Mouse (Mus musculus): ENCODE data around the gene Dgat2. TPM values are rescaled to one million over a fixed set of nuclear protein-coding genes. Genes with fewer than 3 reads are reported as not detected.

Dgat2 gene
- 10.6 and 12.3 TPM in 2 replicates for polyA plus RNA-seq (2014; fragmentation: Nextera tagmentation; extraction: Ambion mirVana)

DNA sequence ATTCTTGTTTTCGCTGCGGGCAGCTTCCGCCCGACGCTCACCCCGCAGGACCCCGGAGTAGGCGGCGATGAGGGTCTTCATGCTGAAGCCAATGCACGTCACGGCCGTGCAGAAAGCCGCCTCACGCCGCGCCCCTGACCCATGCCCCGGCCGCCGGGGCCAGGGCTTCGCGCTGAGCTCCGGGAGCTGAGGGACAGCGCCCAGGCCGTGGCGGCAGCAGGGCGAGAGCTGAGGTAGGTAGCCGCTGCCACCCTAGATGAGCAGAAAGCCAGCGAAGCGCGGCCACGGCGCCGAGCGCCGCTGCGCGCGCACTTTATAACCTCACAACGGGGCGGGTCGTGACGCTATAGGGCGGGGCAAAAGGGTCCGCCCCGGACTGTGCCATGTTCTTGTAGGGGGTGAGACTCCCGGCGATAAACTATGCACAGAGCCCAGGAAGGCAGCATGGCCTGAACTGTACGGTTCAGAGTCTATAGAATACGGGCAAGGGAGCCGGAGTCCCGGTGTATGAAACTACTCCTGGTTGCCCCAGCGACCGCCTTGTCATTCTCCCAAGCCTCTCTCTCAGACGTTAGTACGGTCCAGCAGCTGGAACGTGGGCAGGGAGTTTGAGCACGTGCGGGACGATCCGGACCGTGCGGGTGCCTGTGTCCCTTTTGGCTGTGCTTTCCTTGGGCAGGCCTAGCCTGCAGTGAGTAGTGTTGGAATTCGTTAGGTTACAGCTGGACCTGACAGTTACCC is at the start of gene Dgat2:
Gene Dgat2 (minus strand): TSS at position 288 of the 741 bp plus-strand sequence.
- Histone ChIP-seq H3K4me1 (ENCODE audit: control insufficient read depth, insufficient read depth, low read length) (no peaks in the 10 kb centered on the region), H3K27ac (replicated peaks; ENCODE audit: low read depth, low read length) (no peak within 1 kb of the TSS), H3K36me3 (ENCODE audit: control insufficient read depth, insufficient read depth, low read length) (no peaks in the 10 kb centered on the region), H3K4me2 (ENCODE audit: low read depth, severe bottlenecking) (peak within 1 kb of the TSS; percentile 95), H3K9ac (ENCODE audit: low read length) (peak within 1 kb of the TSS; percentile 83), H3K9me3 (ENCODE audit: control insufficient read depth, low read length) (no peaks in the 10 kb centered on the region), H3K27me3 (ENCODE audit: control insufficient read depth, insufficient read depth, low read length) (no peaks in the 10 kb centered on the region), H3K4me3 (ENCODE audit: low read depth, low read length) (peak within 1 kb of the TSS; percentile 67)
- ATAC-seq (ENCODE audit: insufficient number of reproducible peaks, low FRiP score, low TSS enrichment, low read depth) (peak; percentile 89), DNase-seq (ENCODE audit: low spot score) (peak; percentile 94)
- under 1% methylated on average over 63 of the region's 63 CpGs for WGBS

DNA sequence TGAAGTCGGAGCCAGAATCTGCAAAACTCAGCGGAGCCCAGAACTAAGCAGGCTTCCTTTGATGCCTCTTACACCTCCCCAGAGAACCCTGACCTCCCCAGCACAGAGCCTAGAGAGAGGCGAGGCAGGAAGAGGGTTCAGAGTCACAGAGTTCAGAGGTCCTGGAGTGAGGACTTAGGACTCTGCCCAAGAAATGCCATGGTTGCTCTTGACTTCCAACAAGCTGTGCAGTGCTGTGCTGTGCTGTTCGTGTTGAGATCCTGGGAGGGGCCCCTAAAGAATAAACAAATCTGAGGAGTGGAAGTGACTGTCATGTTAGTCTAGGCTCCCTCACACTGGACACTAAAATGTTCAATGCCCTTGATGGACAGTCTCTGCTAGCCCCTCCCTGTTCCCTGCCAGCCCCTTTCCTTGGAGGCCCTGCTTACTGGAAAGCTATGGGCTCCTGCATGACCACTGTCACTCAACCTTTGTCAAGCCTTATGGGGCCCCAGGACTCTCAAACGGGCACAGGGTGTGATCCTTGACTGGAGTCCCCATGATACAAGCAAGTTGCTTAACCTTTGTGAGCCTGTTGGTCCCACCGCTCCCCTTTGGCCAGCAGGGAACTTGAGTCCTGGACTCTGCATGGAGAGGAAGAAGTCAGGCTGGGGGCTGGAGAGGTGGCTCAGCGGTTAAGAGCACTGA is 47.7 kb upstream of the Dgat2 start:
- H3K9ac ChIP-seq (ENCODE audit: low read length) = no peak overlapping the region
- H3K27me3 ChIP-seq (ENCODE audit: control insufficient read depth, insufficient read depth, low read length) = no peaks in the 10 kb centered on the region
- 0 out of 2 replicates have a peak, but pooled peaks cover 2% of the 10 kb centered on the region for H3K36me3 ChIP-seq (ENCODE audit: control insufficient read depth, insufficient read depth, low read length)
- ATAC-seq (ENCODE audit: insufficient number of reproducible peaks, low FRiP score, low TSS enrichment, low read depth) (no peak), DNase-seq (ENCODE audit: low spot score) (no peak)
- H3K9me3 ChIP-seq (ENCODE audit: control insufficient read depth, low read length) = no peaks in the 10 kb centered on the region
- H3K4me1 ChIP-seq (ENCODE audit: control insufficient read depth, insufficient read depth, low read length) = peaks cover 7% of the 10 kb centered on the region; the same call in 1 of the 2 replicates
- H3K4me2 ChIP-seq (ENCODE audit: low read depth, severe bottlenecking) = no peak overlapping the region
- H3K4me3 ChIP-seq (ENCODE audit: low read depth, low read length) = no peak overlapping the region
- H3K27ac ChIP-seq (replicated peaks; ENCODE audit: low read depth, low read length) = no peak overlapping the region
- WGBS = 76% methylated on average over 7 of the region's 7 CpGs

DNA sequence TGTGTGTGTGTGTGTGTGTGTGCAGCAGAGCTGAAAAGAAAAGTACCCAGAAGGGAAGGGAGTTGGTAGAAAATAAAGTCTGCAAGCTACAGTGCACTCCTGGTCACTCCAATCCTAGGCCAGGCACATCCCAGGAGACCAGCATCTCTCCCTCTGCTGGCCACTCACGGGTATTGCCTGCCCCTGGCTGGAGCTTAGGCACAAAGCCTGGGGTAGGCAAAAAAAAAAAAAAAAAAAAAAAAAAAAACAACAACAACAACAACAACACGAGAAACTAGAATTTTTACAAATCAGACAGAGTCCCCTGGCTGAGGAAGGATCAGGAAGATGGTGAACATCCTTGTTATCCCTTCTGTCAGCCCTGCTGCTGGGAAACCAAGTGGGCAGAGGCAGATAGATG is 46.9 kb upstream of the Dgat2 start:
- Histone ChIP-seq H3K9me3 (ENCODE audit: control insufficient read depth, low read length) (no peaks in the 10 kb centered on the region), H3K27ac (replicated peaks; ENCODE audit: low read depth, low read length) (no peak overlapping the region), H3K27me3 (ENCODE audit: control insufficient read depth, insufficient read depth, low read length) (no peaks in the 10 kb centered on the region), H3K4me2 (ENCODE audit: low read depth, severe bottlenecking) (peak overlapping the region; percentile 15; the same call in 1 of the 2 replicates), H3K4me1 (ENCODE audit: control insufficient read depth, insufficient read depth, low read length) (peaks cover under 1% of the 10 kb centered on the region; the same call in 1 of the 2 replicates), H3K36me3 (ENCODE audit: control insufficient read depth, insufficient read depth, low read length) (0 out of 2 replicates have a peak, but pooled peaks cover 2% of the 10 kb centered on the region), H3K9ac (ENCODE audit: low read length) (no peak overlapping the region), H3K4me3 (ENCODE audit: low read depth, low read length) (no peak overlapping the region)
- WGBS = 30% methylated on average over 2 of the region's 2 CpGs
- no peak for ATAC-seq (ENCODE audit: insufficient number of reproducible peaks, low FRiP score, low TSS enrichment, low read depth)
- DNase-seq (ENCODE audit: low spot score) = peak; percentile 78

DNA sequence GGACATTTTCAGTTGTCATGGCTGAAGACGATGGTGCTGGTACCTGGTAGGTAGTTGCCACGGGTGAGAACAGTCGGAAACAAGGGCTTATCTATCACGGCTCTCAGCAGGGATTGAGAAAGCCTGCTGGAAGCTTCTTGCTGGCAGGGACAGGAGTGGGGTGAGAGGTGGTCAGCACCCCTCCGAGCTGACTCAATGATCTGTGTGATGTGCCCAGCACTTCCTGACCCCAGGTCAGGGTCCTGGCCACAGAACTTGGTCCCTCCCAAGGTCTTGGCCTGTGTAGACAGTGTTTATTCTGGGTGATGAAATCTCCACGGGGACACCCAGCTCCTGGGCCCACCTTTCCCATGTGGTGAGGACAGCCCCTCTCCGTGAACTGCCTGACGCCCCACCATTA is 46.3 kb upstream of the Dgat2 start:
- H3K4me3 ChIP-seq (ENCODE audit: low read depth, low read length) = no peak overlapping the region
- DNase-seq (ENCODE audit: low spot score) (no peak), ATAC-seq (ENCODE audit: insufficient number of reproducible peaks, low FRiP score, low TSS enrichment, low read depth) (no peak)
- no peaks in the 10 kb centered on the region for H3K27me3 ChIP-seq (ENCODE audit: control insufficient read depth, insufficient read depth, low read length)
- WGBS = 93% methylated on average over 8 of the region's 8 CpGs
- no peaks in the 10 kb centered on the region for H3K4me1 ChIP-seq (ENCODE audit: control insufficient read depth, insufficient read depth, low read length)
- H3K27ac ChIP-seq (replicated peaks; ENCODE audit: low read depth, low read length) = no peak overlapping the region
- H3K9ac ChIP-seq (ENCODE audit: low read length) = no peak overlapping the region
- no peak overlapping the region for H3K4me2 ChIP-seq (ENCODE audit: low read depth, severe bottlenecking)
- H3K9me3 ChIP-seq (ENCODE audit: control insufficient read depth, low read length) = no peaks in the 10 kb centered on the region
- 0 out of 2 replicates have a peak, but pooled peaks cover 2% of the 10 kb centered on the region for H3K36me3 ChIP-seq (ENCODE audit: control insufficient read depth, insufficient read depth, low read length)

DNA sequence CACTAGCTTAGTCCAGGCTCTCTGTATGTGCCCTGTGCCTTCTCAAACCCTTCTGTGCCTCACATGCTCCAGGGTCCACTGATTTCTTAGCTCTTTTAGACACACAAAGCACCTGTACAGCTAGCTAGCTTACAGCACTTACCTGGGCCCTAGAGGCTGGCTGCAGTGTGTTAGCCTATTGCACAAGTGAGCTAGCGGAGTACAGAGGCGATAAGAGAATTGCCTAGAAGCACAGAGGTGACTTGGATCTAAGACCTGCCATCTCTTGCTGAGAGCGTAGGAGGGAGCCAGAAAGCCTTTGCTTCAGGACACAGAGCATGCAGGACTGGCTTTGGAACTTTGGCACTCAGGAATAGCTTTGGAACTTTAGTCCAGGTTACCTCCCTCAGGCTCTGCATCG is 44.7 kb upstream of the Dgat2 start:
- no peak overlapping the region for H3K27ac ChIP-seq (replicated peaks; ENCODE audit: low read depth, low read length)

DNA sequence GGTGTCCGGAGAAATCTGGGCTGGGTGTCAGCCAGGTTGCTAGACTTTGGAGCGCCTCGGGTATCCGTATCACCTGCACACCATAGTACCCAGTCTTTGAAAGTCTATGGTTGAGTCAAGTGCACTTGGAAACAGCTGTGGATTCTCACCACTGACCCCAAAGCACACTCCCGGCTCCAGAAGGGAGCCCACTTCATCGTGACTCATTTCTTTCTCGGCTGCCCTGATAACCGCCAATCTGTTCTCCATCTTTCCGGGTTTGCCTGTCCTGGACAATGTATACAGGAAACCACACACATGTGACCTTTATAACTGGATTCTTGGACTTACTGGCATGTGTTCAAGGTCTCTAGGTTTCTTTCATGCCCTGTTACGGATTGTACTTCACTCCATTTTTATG is 44.1 kb upstream of the Dgat2 start:
- Histone ChIP-seq H3K27me3 (ENCODE audit: control insufficient read depth, insufficient read depth, low read length) (no peaks in the 10 kb centered on the region), H3K4me1 (ENCODE audit: control insufficient read depth, insufficient read depth, low read length) (no peaks in the 10 kb centered on the region), H3K9ac (ENCODE audit: low read length) (no peak overlapping the region), H3K4me2 (ENCODE audit: low read depth, severe bottlenecking) (no peak overlapping the region), H3K36me3 (ENCODE audit: control insufficient read depth, insufficient read depth, low read length) (0 out of 2 replicates have a peak, but pooled peaks cover 2% of the 10 kb centered on the region), H3K9me3 (ENCODE audit: control insufficient read depth, low read length) (no peaks in the 10 kb centered on the region), H3K4me3 (ENCODE audit: low read depth, low read length) (no peak overlapping the region), H3K27ac (replicated peaks; ENCODE audit: low read depth, low read length) (no peak overlapping the region)
- WGBS = 92% methylated on average over 10 of the region's 10 CpGs
- DNase-seq (ENCODE audit: low spot score) (no peak), ATAC-seq (ENCODE audit: insufficient number of reproducible peaks, low FRiP score, low TSS enrichment, low read depth) (no peak)

More for the DNA sequence above, 44.7 kb upstream of the Dgat2 start:
- Histone ChIP-seq H3K27me3 (ENCODE audit: control insufficient read depth, insufficient read depth, low read length) (no peaks in the 10 kb centered on the region), H3K9me3 (ENCODE audit: control insufficient read depth, low read length) (no peaks in the 10 kb centered on the region), H3K4me2 (ENCODE audit: low read depth, severe bottlenecking) (no peak overlapping the region), H3K4me3 (ENCODE audit: low read depth, low read length) (no peak overlapping the region), H3K4me1 (ENCODE audit: control insufficient read depth, insufficient read depth, low read length) (no peaks in the 10 kb centered on the region), H3K9ac (ENCODE audit: low read length) (no peak overlapping the region), H3K36me3 (ENCODE audit: control insufficient read depth, insufficient read depth, low read length) (0 out of 2 replicates have a peak, but pooled peaks cover 2% of the 10 kb centered on the region)
- WGBS = over 99% methylated on average over 4 of the region's 4 CpGs
- no peak for ATAC-seq (ENCODE audit: insufficient number of reproducible peaks, low FRiP score, low TSS enrichment, low read depth)
- no peak for DNase-seq (ENCODE audit: low spot score)

DNA sequence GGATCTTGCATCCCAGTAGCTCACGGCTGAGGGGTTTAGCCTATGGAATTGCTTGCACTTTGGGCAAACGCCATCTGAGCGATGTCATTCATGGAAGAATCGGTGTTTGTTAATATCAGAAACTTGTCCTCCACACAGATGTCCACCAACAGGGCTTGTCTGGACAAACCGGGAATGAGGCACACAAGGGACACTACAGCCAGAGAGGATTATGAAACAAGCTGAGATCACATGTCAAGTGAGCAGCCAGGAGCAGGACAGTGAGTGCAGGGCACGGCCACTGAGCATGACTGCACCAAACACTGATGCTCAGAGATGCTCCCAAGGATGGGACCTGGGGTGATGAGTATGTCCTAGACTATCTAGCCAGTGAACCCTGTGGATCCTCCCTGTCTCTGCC is 42.9 kb upstream of the Dgat2 start:
- ATAC-seq (ENCODE audit: insufficient number of reproducible peaks, low FRiP score, low TSS enrichment, low read depth) (no peak), DNase-seq (ENCODE audit: low spot score) (no peak)
- Histone ChIP-seq H3K4me2 (ENCODE audit: low read depth, severe bottlenecking) (no peak overlapping the region), H3K36me3 (ENCODE audit: control insufficient read depth, insufficient read depth, low read length) (0 out of 2 replicates have a peak, but pooled peaks cover 2% of the 10 kb centered on the region), H3K9ac (ENCODE audit: low read length) (no peak overlapping the region), H3K4me1 (ENCODE audit: control insufficient read depth, insufficient read depth, low read length) (no peaks in the 10 kb centered on the region), H3K27ac (replicated peaks; ENCODE audit: low read depth, low read length) (no peak overlapping the region), H3K27me3 (ENCODE audit: control insufficient read depth, insufficient read depth, low read length) (no peaks in the 10 kb centered on the region), H3K9me3 (ENCODE audit: control insufficient read depth, low read length) (no peaks in the 10 kb centered on the region), H3K4me3 (ENCODE audit: low read depth, low read length) (no peak overlapping the region)
- WGBS = 89% methylated on average over 6 of the region's 6 CpGs

DNA sequence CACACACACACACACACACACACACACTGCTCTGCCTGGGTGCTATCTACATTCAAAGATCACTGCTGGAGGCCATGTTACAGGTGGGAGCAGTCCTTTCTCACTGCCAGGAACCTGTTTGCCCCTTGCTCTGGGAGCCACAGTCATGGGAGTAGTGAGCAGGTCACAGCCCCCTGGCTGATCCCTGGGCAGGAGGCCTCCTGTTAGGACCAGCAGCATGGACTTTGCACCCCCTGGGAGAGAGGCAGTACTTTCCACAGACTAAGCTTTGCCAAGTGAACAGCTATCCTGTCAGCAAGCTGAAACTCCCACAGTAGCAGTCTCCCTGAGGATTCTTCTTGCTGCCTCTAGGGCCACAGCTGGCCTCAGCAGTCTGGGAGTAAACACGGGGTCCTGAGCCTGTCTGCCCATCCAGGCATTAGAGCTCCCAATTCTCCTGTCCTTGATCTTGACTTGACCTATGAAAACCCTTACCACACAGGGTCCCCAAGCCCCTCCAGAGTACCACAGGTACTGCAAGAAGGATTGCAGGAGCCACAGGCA is 42.2 kb upstream of the Dgat2 start:
- no peak for DNase-seq (ENCODE audit: low spot score)
- no peak overlapping the region for H3K9ac ChIP-seq (ENCODE audit: low read length)
- H3K36me3 ChIP-seq (ENCODE audit: control insufficient read depth, insufficient read depth, low read length) = 0 out of 2 replicates have a peak, but pooled peaks cover 2% of the 10 kb centered on the region
- no peak overlapping the region for H3K27ac ChIP-seq (replicated peaks; ENCODE audit: low read depth, low read length)
- no peak overlapping the region for H3K4me3 ChIP-seq (ENCODE audit: low read depth, low read length)
- ATAC-seq (ENCODE audit: insufficient number of reproducible peaks, low FRiP score, low TSS enrichment, low read depth) = no peak
- no peaks in the 10 kb centered on the region for H3K4me1 ChIP-seq (ENCODE audit: control insufficient read depth, insufficient read depth, low read length)
- H3K4me2 ChIP-seq (ENCODE audit: low read depth, severe bottlenecking) = no peak overlapping the region
- no peaks in the 10 kb centered on the region for H3K27me3 ChIP-seq (ENCODE audit: control insufficient read depth, insufficient read depth, low read length)
- WGBS = 91% methylated on average over 1 of the region's 1 CpGs
- H3K9me3 ChIP-seq (ENCODE audit: control insufficient read depth, low read length) = no peaks in the 10 kb centered on the region
